Mouse (Mus musculus) adrenal gland, postnatal 10 days (tissue): ENCODE measurements at regions not wholly inside any gene's neighbourhood (a gene's known extent, or its start where the extent isn't known, plus 50 kb on each side); places are given as distances from the start of the nearest gene placed in this dataset.

Experiments
- DNase-seq: peaks from one replicate; pipeline ENCODE4 v3.0.0; 2021; ENCODE audit warnings: mixed read lengths

GRCm38 (mm10) chr8:78154873-78155272 is 58.2 kb upstream of the Ttc29 start:
- DNase-seq, result no peak

- peak; percentile 3 for DNase-seq
Observed at GRCm38 (mm10) chr8:78162046-78162445, 51.1 kb upstream of the Ttc29 start.

DNA sequence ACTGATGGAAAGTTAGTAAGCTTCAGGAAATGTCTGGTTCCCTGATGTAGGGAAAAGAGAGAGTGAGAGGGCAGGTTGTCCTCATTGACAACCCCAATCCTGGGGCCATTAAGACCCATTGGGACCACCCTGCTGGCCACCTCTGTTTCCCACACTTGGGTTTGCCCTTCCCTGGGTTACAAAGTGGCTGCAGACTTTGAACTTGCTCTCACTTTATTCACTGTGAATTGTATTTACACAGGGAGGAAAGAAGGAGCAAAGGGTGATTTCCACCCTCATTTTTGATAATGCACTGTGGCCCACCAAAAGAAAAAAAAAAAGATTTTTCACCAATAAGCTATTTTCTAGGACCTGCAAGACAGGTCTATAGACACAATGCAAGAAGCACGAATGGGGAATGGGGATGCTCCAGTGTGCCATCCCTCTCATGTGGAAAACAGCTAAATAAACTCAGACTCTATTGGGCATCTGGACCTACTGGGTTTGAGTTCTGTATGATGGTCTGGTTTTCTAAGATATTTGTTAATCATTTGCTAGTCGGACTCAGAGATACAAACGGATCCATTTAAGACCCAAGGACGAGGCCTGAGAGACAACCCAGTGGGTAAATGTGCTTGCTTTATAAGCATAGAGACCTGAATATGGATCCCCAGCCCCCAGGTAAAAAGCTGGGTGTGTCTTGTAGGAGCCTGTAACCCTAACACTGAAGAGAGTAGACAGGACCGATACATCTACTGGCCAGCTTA is 50.2 kb upstream of the Ttc29 start:
- DNase-seq, result no peak
